Mouse (Mus musculus): Measurements from ENCODE around the gene Ugt1a5.

DNA sequence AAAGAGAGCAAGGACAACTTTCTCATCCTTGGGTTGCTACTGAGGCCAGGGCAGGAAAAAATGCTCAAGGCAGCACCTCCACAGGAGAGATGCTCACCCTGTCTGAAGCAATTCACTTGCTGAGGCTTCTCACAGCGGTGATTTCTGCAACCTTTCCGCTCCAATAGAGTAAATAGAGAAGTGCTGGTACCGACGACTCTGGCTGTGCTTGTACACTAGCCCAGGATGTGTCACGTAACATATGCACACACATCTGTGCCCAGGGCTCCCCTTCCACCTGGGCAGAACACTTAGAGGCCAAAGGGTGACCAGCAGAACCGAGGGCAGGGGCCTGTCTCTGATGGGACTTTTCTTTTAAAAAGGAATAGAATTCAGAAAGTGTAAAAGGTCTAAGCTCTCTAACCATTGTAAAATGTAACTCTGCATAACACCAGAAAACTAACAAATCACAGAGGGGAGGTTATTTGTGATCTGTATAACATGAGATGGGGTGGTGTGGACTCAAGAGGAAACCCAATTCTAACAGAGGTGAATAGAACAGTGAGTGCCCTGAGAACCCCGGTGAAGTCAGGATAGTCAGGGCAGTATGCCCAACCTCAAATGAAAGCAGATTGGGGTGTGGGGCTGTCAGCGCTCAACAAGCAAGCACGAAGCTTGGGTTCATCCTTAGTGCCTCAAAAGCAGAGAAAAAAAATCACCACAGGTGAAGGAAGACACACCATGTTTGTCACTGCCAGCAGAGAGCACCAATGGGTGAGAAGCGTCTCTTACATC, 95.0 kb downstream of the Ugt1a5 start:
- no peak for TF ChIP-seq CTCF (IDR thresholded peaks at IDR 0.05; ENCODE audit: insufficient read depth, low read depth, low read length)
- no peak for TF ChIP-seq POLR2A (IDR thresholded peaks at IDR 0.05; ENCODE audit: insufficient read depth, low read depth, low read length)

Measured in olfactory bulb, adult 2 months (tissue).